Mouse (Mus musculus) ovary, postnatal 10 days (tissue): ENCODE results near the gene Hsp90aa1.
"Not testable (repeated sequence)": the region's sequence is repeated elsewhere in the genome, so short reads cannot be mapped to it uniquely, and the experiment has no call there.

ENCODE experiments used
- DNase-seq: peaks from one replicate; pipeline ENCODE4 v3.0.0; 2022; ENCODE audit warnings: low spot score

The Hsp90aa1 gene

GRCm38 (mm10) chr12:110698523-110699170 is 3.9 kb downstream of the Hsp90aa1 start:
- DNase-seq: no peak

- DNase-seq: no peak
These were observed 4.4 kb downstream of the Hsp90aa1 start for GRCm38 (mm10) chr12:110698080-110698479.

GRCm38 (mm10) chr12:110697457-110697856 is 5.1 kb downstream of the Hsp90aa1 start:
- DNase-seq: no peak

- DNase-seq: no peak
These were observed 5.5 kb downstream of the Hsp90aa1 start for GRCm38 (mm10) chr12:110696975-110697400.

GRCm38 (mm10) chr12:110696173-110696974 is 6.2 kb downstream of the Hsp90aa1 start:
- DNase-seq: peak; percentile 99

GRCm38 (mm10) chr12:110695676-110696171 is 6.8 kb downstream of the Hsp90aa1 start:
- DNase-seq: peak; percentile 33

GRCm38 (mm10) chr12:110693378-110693777 is 9.2 kb downstream of the Hsp90aa1 start:
- DNase-seq: not testable (repeated sequence)

- no peak for DNase-seq
These were observed 12.4 kb downstream of the Hsp90aa1 start for GRCm38 (mm10) chr12:110689919-110690643.

- DNase-seq: not testable (repeated sequence)
These were observed 13.6 kb downstream of the Hsp90aa1 start for GRCm38 (mm10) chr12:110688921-110689320.

- peak; percentile 22 for DNase-seq
These were observed 14.4 kb downstream of the Hsp90aa1 start for GRCm38 (mm10) chr12:110687894-110688734.

GRCm38 (mm10) chr12:110683580-110683979 is 18.9 kb downstream of the Hsp90aa1 start:
- DNase-seq: no peak

- no peak for DNase-seq
These were observed 19.8 kb downstream of the Hsp90aa1 start, which contains the start of gene 1700001K19Rik for GRCm38 (mm10) chr12:110682561-110683299. Gene 1700001K19Rik (minus strand): TSS chr12:110682619.

GRCm38 (mm10) chr12:110681878-110682277 is 20.6 kb downstream of the Hsp90aa1 start:
- DNase-seq: no peak

- DNase-seq: no peak
These were observed 21.3 kb downstream of the Hsp90aa1 start for GRCm38 (mm10) chr12:110681191-110681590.

GRCm38 (mm10) chr12:110674243-110674642 is 28.3 kb downstream of the Hsp90aa1 start:
- no peak for DNase-seq

GRCm38 (mm10) chr12:110667466-110668077 is 35.0 kb downstream of the Hsp90aa1 start:
- DNase-seq: no peak

GRCm38 (mm10) chr12:110661746-110662145 is 40.8 kb downstream of the Hsp90aa1 start:
- DNase-seq: no peak

GRCm38 (mm10) chr12:110651464-110651863 is 51.1 kb downstream of the Hsp90aa1 start:
- DNase-seq: no peak

- no peak for DNase-seq
These were observed 52.3 kb downstream of the Hsp90aa1 start for GRCm38 (mm10) chr12:110650241-110650641.
